Mouse (Mus musculus) right cerebral cortex, adult 18-20 months (tissue): ENCODE results near the gene Gnas.

Experiments
- DNase-seq: peaks from one replicate; pipeline ENCODE4 v3.0.0; 2022; ENCODE audit warnings: mixed read lengths

Gnas gene

GRCm38 (mm10) chr2:174284011-174284410, at the start of gene Gnas:
Gene Gnas (plus strand): TSS chr2:174284320.
- DNase-seq, result peak; percentile 22

GRCm38 (mm10) chr2:174242431-174242830, 41.7 kb upstream of the Gnas start:
- DNase-seq, result no peak

- DNase-seq, result no peak
Observed at GRCm38 (mm10) chr2:174251963-174252362, 32.2 kb upstream of the Gnas start.

GRCm38 (mm10) chr2:174257312-174257711, 26.8 kb upstream of the Gnas start:
- DNase-seq, result no peak

GRCm38 (mm10) chr2:174260004-174260403, 24.1 kb upstream of the Gnas start:
- no peak for DNase-seq

- DNase-seq, result no peak
Observed at GRCm38 (mm10) chr2:174260908-174261800, 23.0 kb upstream of the Gnas start.

- DNase-seq, result no peak
Observed at GRCm38 (mm10) chr2:174261801-174262200, 22.3 kb upstream of the Gnas start.

GRCm38 (mm10) chr2:174263110-174263815, 20.9 kb upstream of the Gnas start:
- peak; percentile 9 for DNase-seq

GRCm38 (mm10) chr2:174264248-174264647, 19.9 kb upstream of the Gnas start:
- no peak for DNase-seq

- no peak for DNase-seq
Observed at GRCm38 (mm10) chr2:174270416-174270815, 13.7 kb upstream of the Gnas start.

GRCm38 (mm10) chr2:174271459-174271858, 12.7 kb upstream of the Gnas start:
- no peak for DNase-seq

GRCm38 (mm10) chr2:174273131-174273530, 11.0 kb upstream of the Gnas start:
- no peak for DNase-seq

- DNase-seq, result no peak
Observed at GRCm38 (mm10) chr2:174273961-174274360, 10.2 kb upstream of the Gnas start.

- DNase-seq, result no peak
Observed at GRCm38 (mm10) chr2:174279771-174280170, 4.3 kb upstream of the Gnas start.

GRCm38 (mm10) chr2:174283341-174283740, 779 bp upstream of the Gnas start:
- DNase-seq, result no peak

GRCm38 (mm10) chr2:174284807-174285457, 812 bp downstream of the Gnas start:
- no peak for DNase-seq

- DNase-seq, result no peak
Observed at GRCm38 (mm10) chr2:174285921-174286470, 1.9 kb downstream of the Gnas start.

- DNase-seq, result no peak
Observed at GRCm38 (mm10) chr2:174287921-174288320, 3.8 kb downstream of the Gnas start.

- DNase-seq, result no peak
Observed at GRCm38 (mm10) chr2:174288673-174289430, 4.7 kb downstream of the Gnas start.

GRCm38 (mm10) chr2:174291029-174291661, 7.0 kb downstream of the Gnas start:
- DNase-seq, result no peak

- DNase-seq, result no peak
Observed at GRCm38 (mm10) chr2:174291662-174292030, 7.5 kb downstream of the Gnas start.

GRCm38 (mm10) chr2:174294457-174294856, 10.3 kb downstream of the Gnas start:
- no peak for DNase-seq
